Mouse (Mus musculus) CH12.LX (cell line): Measurements from ENCODE around the gene Creb3.

Experiments used
- CTCF ChIP-seq, 2 experiments: IDR thresholded peaks in 1 of 2; conservative IDR thresholded peaks in 1 of 2; 2 replicates each; pipeline ENCODE4 v1.5.1; 2011 to 2012; ENCODE audit warnings: low read depth in 2 of 2, low read length in 2 of 2, improper control_type of control experiment in 1 of 2, inconsistent platforms in 1 of 2, mild to moderate bottlenecking in 1 of 2, moderate library complexity in 1 of 2
- EP300 ChIP-seq: IDR thresholded peaks from 2 replicates; pipeline ENCODE4 v1.6.1; 2011; ENCODE audit warnings: low read length, improper control_type of control experiment
- MAFK ChIP-seq: IDR thresholded peaks from 2 replicates; pipeline ENCODE4 v1.6.1; 2011; ENCODE audit warnings: low read length, improper control_type of control experiment; ENCODE audit not compliant: insufficient replicate concordance

DNA sequence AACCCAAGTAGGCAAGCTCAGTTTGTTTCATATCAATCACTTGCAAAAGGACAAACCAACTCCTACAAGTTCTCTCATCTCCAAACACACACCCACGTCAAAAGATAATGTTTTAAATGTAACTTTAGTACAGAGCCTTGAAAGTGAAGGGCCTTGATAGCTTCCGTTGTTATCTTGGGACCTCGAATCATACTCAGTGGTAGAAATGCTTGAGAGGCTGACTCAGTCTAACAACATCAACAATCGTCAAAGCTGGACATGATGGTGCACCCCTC, 1.4 kb downstream of the Creb3 start:
- TF ChIP-seq MAFK: no peak
- TF ChIP-seq EP300: no peak
- TF ChIP-seq CTCF (conservative IDR thresholded peaks at IDR 0.05 in 1 of 2, IDR thresholded peaks at IDR 0.05 in 1 of 2; ENCODE audit: low read depth in 2 of 2, low read length in 2 of 2): no peak
